In the genomic region with DNA sequence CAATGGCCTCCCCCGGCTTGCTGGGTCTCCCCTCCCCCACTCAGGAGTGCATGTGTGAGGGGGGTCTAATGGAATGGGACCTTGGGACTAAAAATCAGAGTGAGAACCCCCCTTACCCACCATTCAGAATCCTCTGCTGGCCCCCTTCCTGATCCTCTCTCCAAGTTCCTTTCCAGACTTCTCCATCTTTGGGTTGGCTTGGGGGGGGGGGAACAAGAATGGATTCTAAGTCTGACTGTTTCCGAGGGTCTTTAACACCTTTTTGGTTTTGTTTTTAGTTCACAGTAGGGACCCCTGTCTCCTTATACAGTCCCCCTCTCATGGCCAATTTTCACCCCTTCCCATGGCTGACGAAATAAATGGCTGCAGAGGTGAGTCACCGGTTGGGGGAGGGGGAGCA, we compare ENCODE assay signal across 11 mouse cellular contexts. TPM values are rescaled to one million over a fixed set of nuclear protein-coding genes. Genes with fewer than 3 reads are reported as not detected.
A peak's percentile ranks its signal among the peaks of the same experiment; 100 is the strongest.
DNase-seq lines count a peak whose midpoint lies in the region.
"Had no signal": no experiment of that assay in that cellular context is flagged by ENCODE, and none has a peak within 500 bp of the region (broad histone marks: within the 10 kb centered on the region; RNA-seq: fewer than 3 reads in every experiment).

A gene (plus strand): TSS at position 301 of the 400 bp plus-strand sequence.

- DNase-seq in frontal cortex, adult 2 months (ENCODE audit: extremely low spot score in 1 of 2, low spot score in 1 of 2) = no peak
- no peak for DNase-seq in frontal cortex, postnatal 10 days (ENCODE audit: low spot score in 2 of 2)
- peak; percentile 12 for DNase-seq in thymus, postnatal 4 days
- DNase-seq in thymus, adult 18-20 months = no peak
- no peak for DNase-seq in layer of hippocampus, postnatal 36 days
- no peak for DNase-seq in cerebellum, adult 11 months
- DNase-seq in lung, adult 18-20 months = no peak
- DNase-seq in embryo, embryonic 9.5 days (ENCODE audit: extremely low spot score) = no peak
- DNase-seq: kidney, adult 2 months; lung, postnatal 4 days; right cerebral cortex, postnatal 25 days had no signal

RNA-seq across cellular contexts. Expression of the gene that starts here (rescaled TPM):
- polyA plus RNA-seq in frontal cortex, adult 2 months (2012; rRNA removed) = 123 and 132 TPM in 2 replicates
- 100 to 1,000 TPM; 185 to 237 TPM for total RNA-seq in layer of hippocampus, postnatal 36 days (2021)
